Mouse (Mus musculus): ENCODE measurements around the gene Ikzf3. TPM values are rescaled to one million over a fixed set of nuclear protein-coding genes. Genes with fewer than 3 reads are reported as not detected.

The Ikzf3 gene
- polyA plus RNA-seq, 1 experiment = 0.10 TPM

DNA sequence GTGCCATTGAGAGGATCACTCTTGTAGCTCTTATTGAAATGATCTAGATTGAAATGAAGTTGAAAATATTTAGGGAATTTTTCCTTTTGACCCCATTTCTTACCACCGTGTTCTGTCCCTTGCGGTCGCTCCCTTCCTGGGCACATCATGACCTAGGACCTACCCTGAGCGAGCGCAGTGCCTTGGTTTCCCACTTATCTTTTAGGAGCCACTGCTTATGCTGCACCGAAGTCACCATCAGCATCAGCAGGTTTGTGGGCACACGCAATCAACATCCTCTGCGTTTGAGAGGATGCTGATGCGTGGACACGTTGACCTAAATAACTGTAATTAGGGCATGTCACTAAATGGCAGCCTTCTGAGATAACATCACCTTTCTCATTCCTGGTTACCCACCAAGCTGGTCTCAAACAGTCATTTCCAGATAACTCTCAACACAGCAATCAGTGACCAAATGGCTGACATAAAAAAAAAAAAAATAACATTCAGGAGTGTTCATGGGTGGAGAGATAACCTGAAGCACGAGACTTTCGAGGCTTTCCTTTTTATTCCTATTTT, 65.8 kb downstream of the Ikzf3 start:
- Histone ChIP-seq H3K27ac (ENCODE audit: control insufficient read depth, insufficient read depth, low read depth, low read length) (no peak overlapping the region), H3K4me1 (ENCODE audit: control insufficient read depth, insufficient read depth, low read length) (no peaks in the 10 kb centered on the region), H3K36me3 (ENCODE audit: control insufficient read depth, insufficient read depth, low read length) (no peaks in the 10 kb centered on the region), H3K4me3 (ENCODE audit: control insufficient read depth, low read depth, low read length) (no peak overlapping the region), H3K27me3 (ENCODE audit: control insufficient read depth, insufficient read depth, low read length) (no peaks in the 10 kb centered on the region)
- no peak for TF ChIP-seq POLR2A (IDR thresholded peaks at IDR 0.05; ENCODE audit: control insufficient read depth, low read depth, low read length)
- no peak for TF ChIP-seq CTCF (IDR thresholded peaks at IDR 0.05; ENCODE audit: control insufficient read depth, insufficient read depth, insufficient replicate concordance, low read depth, low read length)

- H3K4me3 ChIP-seq (ENCODE audit: control insufficient read depth, low read depth, low read length) = no peak overlapping the region
- no peaks in the 10 kb centered on the region for H3K27me3 ChIP-seq (ENCODE audit: control insufficient read depth, insufficient read depth, low read length)
- no peaks in the 10 kb centered on the region for H3K36me3 ChIP-seq (ENCODE audit: control insufficient read depth, insufficient read depth, low read length)
- no peak overlapping the region for H3K27ac ChIP-seq (ENCODE audit: control insufficient read depth, insufficient read depth, low read depth, low read length)
- TF ChIP-seq POLR2A (IDR thresholded peaks at IDR 0.05; ENCODE audit: control insufficient read depth, low read depth, low read length) = no peak
- no peak for TF ChIP-seq CTCF (IDR thresholded peaks at IDR 0.05; ENCODE audit: control insufficient read depth, insufficient read depth, insufficient replicate concordance, low read depth, low read length)
- H3K4me1 ChIP-seq (ENCODE audit: control insufficient read depth, insufficient read depth, low read length) = no peaks in the 10 kb centered on the region
Observed at GRCm38 (mm10) chr11:98479026-98479939, 66.5 kb downstream of the Ikzf3 start.

GRCm38 (mm10) chr11:98477011-98477701, 68.7 kb downstream of the Ikzf3 start:
- Histone ChIP-seq H3K27me3 (ENCODE audit: control insufficient read depth, insufficient read depth, low read length) (no peaks in the 10 kb centered on the region), H3K4me1 (ENCODE audit: control insufficient read depth, insufficient read depth, low read length) (no peaks in the 10 kb centered on the region), H3K36me3 (ENCODE audit: control insufficient read depth, insufficient read depth, low read length) (no peaks in the 10 kb centered on the region), H3K4me3 (ENCODE audit: control insufficient read depth, low read depth, low read length) (no peak overlapping the region), H3K27ac (ENCODE audit: control insufficient read depth, insufficient read depth, low read depth, low read length) (no peak overlapping the region)
- TF ChIP-seq CTCF (IDR thresholded peaks at IDR 0.05; ENCODE audit: control insufficient read depth, insufficient read depth, insufficient replicate concordance, low read depth, low read length) (no peak), POLR2A (IDR thresholded peaks at IDR 0.05; ENCODE audit: control insufficient read depth, low read depth, low read length) (no peak)

GRCm38 (mm10) chr11:98476434-98476807, 69.4 kb downstream of the Ikzf3 start:
- no peak overlapping the region for H3K27ac ChIP-seq (ENCODE audit: control insufficient read depth, insufficient read depth, low read depth, low read length)
- TF ChIP-seq POLR2A (IDR thresholded peaks at IDR 0.05; ENCODE audit: control insufficient read depth, low read depth, low read length) (no peak), CTCF (IDR thresholded peaks at IDR 0.05; ENCODE audit: control insufficient read depth, insufficient read depth, insufficient replicate concordance, low read depth, low read length) (no peak)

DNA sequence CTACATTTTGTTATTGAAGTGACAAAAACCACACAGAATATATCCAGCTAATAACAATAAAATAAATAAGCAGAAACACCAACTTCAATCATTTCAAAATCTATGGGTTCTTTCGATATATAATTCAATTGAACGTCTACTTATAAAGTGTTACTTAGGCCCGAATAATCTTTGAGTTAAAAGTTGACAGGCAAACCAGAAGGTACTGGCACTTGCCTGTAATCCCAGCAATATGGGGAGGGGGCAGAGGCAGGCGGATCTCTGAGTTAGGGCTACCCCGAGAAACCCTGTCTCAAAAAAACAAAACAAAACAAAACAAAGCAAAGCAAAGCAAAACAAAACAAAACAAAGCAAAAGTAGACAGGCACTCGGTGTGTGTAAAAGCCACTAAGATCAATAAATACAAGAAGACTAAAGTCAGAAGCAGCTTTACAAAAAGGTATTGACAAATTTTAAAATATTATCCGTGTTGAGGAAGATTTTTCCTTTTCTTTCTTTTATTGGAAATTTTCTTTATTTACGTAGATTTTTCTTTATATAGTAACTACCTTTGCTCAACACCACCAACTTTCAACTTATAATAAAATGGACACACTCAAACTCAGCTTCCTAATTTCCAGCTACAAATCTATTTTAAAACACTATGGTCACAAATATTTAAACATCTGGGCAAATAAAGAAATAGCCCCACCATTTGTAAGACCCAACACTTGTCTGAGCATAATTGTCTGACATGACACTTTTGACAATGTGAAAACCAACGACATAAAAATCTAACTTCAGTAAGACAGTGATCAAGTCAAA, 70.0 kb downstream of the Ikzf3 start:
- Histone ChIP-seq H3K36me3 (ENCODE audit: control insufficient read depth, insufficient read depth, low read length) (no peaks in the 10 kb centered on the region), H3K27ac (ENCODE audit: control insufficient read depth, insufficient read depth, low read depth, low read length) (no peak overlapping the region), H3K4me1 (ENCODE audit: control insufficient read depth, insufficient read depth, low read length) (no peaks in the 10 kb centered on the region), H3K4me3 (ENCODE audit: control insufficient read depth, low read depth, low read length) (no peak overlapping the region), H3K27me3 (ENCODE audit: control insufficient read depth, insufficient read depth, low read length) (no peaks in the 10 kb centered on the region)
- TF ChIP-seq POLR2A (IDR thresholded peaks at IDR 0.05; ENCODE audit: control insufficient read depth, low read depth, low read length) (no peak), CTCF (IDR thresholded peaks at IDR 0.05; ENCODE audit: control insufficient read depth, insufficient read depth, insufficient replicate concordance, low read depth, low read length) (no peak)

More at GRCm38 (mm10) chr11:98476434-98476807, 69.4 kb downstream of the Ikzf3 start:
- Histone ChIP-seq H3K4me1 (ENCODE audit: control insufficient read depth, insufficient read depth, low read length) (no peaks in the 10 kb centered on the region), H3K27me3 (ENCODE audit: control insufficient read depth, insufficient read depth, low read length) (no peaks in the 10 kb centered on the region), H3K4me3 (ENCODE audit: control insufficient read depth, low read depth, low read length) (no peak overlapping the region), H3K36me3 (ENCODE audit: control insufficient read depth, insufficient read depth, low read length) (no peaks in the 10 kb centered on the region)

DNA sequence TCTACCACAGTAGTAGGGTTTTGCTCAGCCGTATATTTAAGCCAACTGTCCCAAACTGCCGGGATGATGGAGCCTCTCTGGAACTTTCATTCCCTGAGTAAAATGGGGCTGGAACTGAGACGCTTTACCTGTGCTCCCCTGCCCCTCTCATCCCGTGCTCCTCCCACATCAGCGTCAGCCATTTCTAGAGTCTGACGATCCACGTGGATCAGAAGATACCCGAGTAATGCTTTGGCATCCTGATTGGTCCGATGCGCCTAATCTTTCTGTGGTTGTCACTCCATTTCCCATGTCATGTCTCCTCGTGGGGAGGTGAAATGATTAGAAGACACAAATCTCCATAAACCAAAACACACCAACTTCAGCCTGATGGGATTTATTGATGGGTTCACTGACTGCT, 70.9 kb downstream of the Ikzf3 start:
- H3K36me3 ChIP-seq (ENCODE audit: control insufficient read depth, insufficient read depth, low read length) = no peaks in the 10 kb centered on the region
- H3K4me1 ChIP-seq (ENCODE audit: control insufficient read depth, insufficient read depth, low read length) = no peaks in the 10 kb centered on the region
- H3K27ac ChIP-seq (ENCODE audit: control insufficient read depth, insufficient read depth, low read depth, low read length) = no peak overlapping the region
- H3K4me3 ChIP-seq (ENCODE audit: control insufficient read depth, low read depth, low read length) = no peak overlapping the region
- no peaks in the 10 kb centered on the region for H3K27me3 ChIP-seq (ENCODE audit: control insufficient read depth, insufficient read depth, low read length)
- TF ChIP-seq POLR2A (IDR thresholded peaks at IDR 0.05; ENCODE audit: control insufficient read depth, low read depth, low read length) (no peak), CTCF (IDR thresholded peaks at IDR 0.05; ENCODE audit: control insufficient read depth, insufficient read depth, insufficient replicate concordance, low read depth, low read length) (no peak)

All from testis, adult 2 months (tissue).